13 mouse cellular contexts compared by ENCODE assay signal in the genomic region with DNA sequence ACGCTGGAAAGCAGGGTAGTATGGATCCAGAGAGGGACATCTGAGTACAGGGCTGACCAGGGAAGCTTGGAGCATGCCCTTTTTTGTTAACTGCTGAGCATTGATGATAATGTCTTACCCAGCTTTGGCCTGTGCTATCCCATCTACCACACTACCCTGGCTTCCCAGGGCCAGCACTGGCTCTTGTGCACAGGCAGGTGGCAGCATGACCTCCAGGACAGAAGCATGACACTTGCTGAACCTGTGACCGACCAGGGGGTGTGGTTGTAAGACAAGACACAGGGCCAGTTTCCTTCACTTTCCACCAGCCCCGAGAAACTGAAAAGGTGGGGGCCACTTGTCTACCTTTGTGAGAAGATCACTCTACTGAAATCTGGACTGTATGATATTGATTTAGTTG. TPM values are rescaled to one million over a fixed set of nuclear protein-coding genes. Genes with fewer than 3 reads are reported as not detected.
A peak's percentile ranks its signal among the peaks of the same experiment; 100 is the strongest.
DNase-seq lines count a peak whose midpoint lies in the region; ATAC-seq and TF ChIP-seq lines count a peak whose summit lies in the region.
"Had no signal": no experiment of that assay in that cellular context is flagged by ENCODE, and none has a peak within 500 bp of the region (broad histone marks: within the 10 kb centered on the region; RNA-seq: fewer than 3 reads in every experiment).

No protein-coding gene starts in this region.

- H3K4me1 ChIP-seq in heart, embryonic 10.5 days: no peaks in the 10 kb centered on the region
- no peaks in the 10 kb centered on the region; the same call in 1 of the 2 replicates for H3K4me1 ChIP-seq in liver, adult 2 months (ENCODE audit: control insufficient read depth, insufficient read depth, low read length)
- H3K4me1 ChIP-seq in forebrain, embryonic 16.5 days (replicated peaks; ENCODE audit: control insufficient read depth, insufficient read depth, low read length): no peaks in the 10 kb centered on the region
- H3K4me1 ChIP-seq: embryonic facial prominence, embryonic 12.5 days; limb, embryonic 15.5 days had no signal

- no peak overlapping the region for H3K9ac ChIP-seq in liver, adult 2 months (ENCODE audit: low read depth, low read length)
- H3K9ac ChIP-seq in forebrain, embryonic 16.5 days (replicated peaks; ENCODE audit: low read depth, low read length): no peak overlapping the region
- H3K9ac ChIP-seq: embryonic facial prominence, embryonic 12.5 days; limb, embryonic 15.5 days had no signal

- H3K27ac ChIP-seq in heart, embryonic 10.5 days: no peak overlapping the region
- H3K27ac ChIP-seq in liver, adult 2 months (replicated peaks; ENCODE audit: insufficient read depth, low read depth, low read length): no peak overlapping the region
- no peak overlapping the region for H3K27ac ChIP-seq in forebrain, embryonic 16.5 days (ENCODE audit: low read length)
- H3K27ac ChIP-seq: embryonic facial prominence, embryonic 12.5 days; hindbrain, embryonic 10.5 days; limb, embryonic 15.5 days had no signal

- ATAC-seq in forebrain, embryonic 16.5 days: no peak

- H3K4me3 ChIP-seq in heart, embryonic 10.5 days: no peak overlapping the region
- no peak overlapping the region for H3K4me3 ChIP-seq in liver, adult 2 months (ENCODE audit: insufficient read depth, low read depth, low read length)
- no peak overlapping the region for H3K4me3 ChIP-seq in forebrain, embryonic 16.5 days (replicated peaks; ENCODE audit: low read length)
- H3K4me3 ChIP-seq: embryonic facial prominence, embryonic 12.5 days; hindbrain, embryonic 10.5 days; limb, embryonic 15.5 days had no signal

- H3K79me2 ChIP-seq in liver, adult 2 months (ENCODE audit: control insufficient read depth, insufficient read depth, low read length): no peaks in the 10 kb centered on the region

- no peak for TF ChIP-seq POLR2A in liver, adult 2 months (IDR thresholded peaks at IDR 0.05; ENCODE audit: extremely low read depth, insufficient read depth, low read length)

- H3K36me3 ChIP-seq in heart, embryonic 10.5 days: no peaks in the 10 kb centered on the region
- H3K36me3 ChIP-seq in liver, adult 2 months (ENCODE audit: control insufficient read depth, insufficient read depth, low read length): no peaks in the 10 kb centered on the region
- no peaks in the 10 kb centered on the region for H3K36me3 ChIP-seq in forebrain, embryonic 16.5 days (ENCODE audit: control insufficient read depth, insufficient read depth)
- H3K36me3 ChIP-seq: embryonic facial prominence, embryonic 12.5 days; hindbrain, embryonic 10.5 days; limb, embryonic 15.5 days had no signal

- no peaks in the 10 kb centered on the region for H3K9me3 ChIP-seq in heart, embryonic 10.5 days
- no peaks in the 10 kb centered on the region for H3K9me3 ChIP-seq in forebrain, embryonic 16.5 days (ENCODE audit: control insufficient read depth, low read length)
- H3K9me3 ChIP-seq: embryonic facial prominence, embryonic 12.5 days; hindbrain, embryonic 10.5 days; limb, embryonic 15.5 days had no signal

- intact Hi-C loops in heart, postnatal 36 days (cut with DNase I): no loop called here
- intact Hi-C loops in left cerebral cortex, postnatal 14 days (cut with DNase I): no loop called here

- 47% methylated on average over 3 of the region's 3 CpGs for WGBS in heart, embryonic 10.5 days
- 44% methylated on average over 3 of the region's 3 CpGs for WGBS in liver, adult 2 months
- 59% methylated on average over 3 of the region's 3 CpGs for WGBS in forebrain, embryonic 16.5 days

- H3K4me2 ChIP-seq in forebrain, embryonic 16.5 days (ENCODE audit: low read length): no peak overlapping the region
- H3K4me2 ChIP-seq: embryonic facial prominence, embryonic 12.5 days; limb, embryonic 15.5 days had no signal

- TF ChIP-seq CTCF in liver, adult 2 months (IDR thresholded peaks at IDR 0.05; ENCODE audit: low read depth, low read length): peak; percentile 71

- peaks cover 4% of the 10 kb centered on the region; the same call in 1 of the 2 replicates for H3K27me3 ChIP-seq in heart, embryonic 10.5 days (ENCODE audit: insufficient read depth, poor library complexity, severe bottlenecking)
- no peaks in the 10 kb centered on the region for H3K27me3 ChIP-seq in liver, adult 2 months (ENCODE audit: control insufficient read depth, insufficient read depth, low read length)
- no peaks in the 10 kb centered on the region; the same call in 1 of the 2 replicates for H3K27me3 ChIP-seq in forebrain, embryonic 16.5 days (replicated peaks; ENCODE audit: control insufficient read depth, insufficient read depth, low read length)
- H3K27me3 ChIP-seq: embryonic facial prominence, embryonic 12.5 days; limb, embryonic 15.5 days had no signal

- DNase-seq in heart, embryonic 10.5 days (ENCODE audit: low spot score): peak; percentile 72
- DNase-seq in heart, postnatal 36 days: no peak
- DNase-seq in spleen, postnatal 4 days (ENCODE audit: low spot score in 2 of 2): peak; percentile 49 to 70
- DNase-seq in spleen, postnatal 36 days (ENCODE audit: low spot score in 2 of 2): no peak
- peak; percentile 58 for DNase-seq in liver, adult 2 months (ENCODE audit: extremely low read depth, low read depth, low spot score)
- peak; percentile 43 for DNase-seq in thymus, postnatal 25 days
- DNase-seq in left cerebral cortex, postnatal 14 days (ENCODE audit: low spot score in 2 of 2): no peak

RNA-seq across cellular contexts. Expression of a gene that starts 5.5 kb away (rescaled TPM):
- 0.15 and 0.70 TPM in 2 replicates for polyA plus RNA-seq in heart, embryonic 10.5 days (2016; fragmentation: Nextera tagmentation; extraction: Ambion mirVana)
- under 1 TPM; 0.35 to 0.56 TPM for total RNA-seq in heart, postnatal 36 days (2021)
- 0.09 and 0.13 TPM in 2 replicates for total RNA-seq in liver, adult 2 months (2014; rRNA removed)
- not detected in 2 replicates for polyA plus RNA-seq in liver, adult 2 months (2012; rRNA removed)
- 1.8 and 1.9 TPM in 2 replicates for polyA plus RNA-seq in forebrain, embryonic 16.5 days (2015; fragmentation: Nextera tagmentation; extraction: Ambion mirVana)
- total RNA-seq in left cerebral cortex, postnatal 14 days (2021): 10 to 100 TPM; 17.1 to 21.4 TPM
- total RNA-seq: gastrocnemius, adult 18-20 months had no signal
- polyA plus RNA-seq: C2C12 had no signal

Comparison
In these comparisons a context has a peak if more than half of its experiments do, and no peak if none do; other contexts are left out.
1. DNase-seq: peak in heart, embryonic 10.5 days (single experiment), spleen, postnatal 4 days (2 of 2), liver, adult 2 months (single experiment) and thymus, postnatal 25 days (single experiment); none in heart, postnatal 36 days (0 of 2), spleen, postnatal 36 days (0 of 2) and left cerebral cortex, postnatal 14 days (0 of 2).
2. RNA of a gene that starts 5.5 kb away (total RNA-seq): 17.1 to 21.4 TPM in left cerebral cortex, postnatal 14 days; 0.35 to 0.56 TPM in heart, postnatal 36 days and 0.09 to 0.13 TPM in liver, adult 2 months; every median in the first group is over 10 times any median in the second.